9 mouse cellular contexts compared by ENCODE assay signal in the genomic region with DNA sequence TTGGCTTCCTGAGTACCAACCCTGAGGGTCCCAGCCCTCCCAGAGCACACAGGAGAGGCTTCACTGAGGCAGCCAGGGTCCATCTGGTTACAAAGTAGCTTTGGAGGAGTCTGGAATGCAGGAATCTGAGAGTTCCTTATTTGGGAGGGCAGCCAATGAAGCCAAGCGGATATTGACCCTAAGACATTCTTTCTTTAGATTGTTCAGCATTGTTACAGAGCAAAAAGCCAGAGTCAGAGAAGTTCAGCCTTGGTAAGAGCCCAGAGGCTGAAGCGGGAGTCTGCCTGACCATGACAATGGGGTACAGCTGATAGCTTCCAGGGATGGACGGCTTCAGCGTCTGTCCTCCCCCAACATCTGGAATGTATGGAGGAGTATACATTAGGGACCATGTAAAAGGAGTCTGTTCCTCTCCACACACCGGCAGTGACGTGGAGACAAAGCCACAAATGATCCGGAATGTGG. TPM values are rescaled to one million over a fixed set of nuclear protein-coding genes. Genes with fewer than 3 reads are reported as not detected.
DNase-seq lines count a peak whose midpoint lies in the region; ATAC-seq lines count a peak whose summit lies in the region.
"Had no signal": no experiment of that assay in that cellular context is flagged by ENCODE, and none has a peak within 500 bp of the region (broad histone marks: within the 10 kb centered on the region; RNA-seq: fewer than 3 reads in every experiment).

No protein-coding gene starts in this region.

- H3K36me3 ChIP-seq in embryonic facial prominence, embryonic 13.5 days = peaks cover 17% of the 10 kb centered on the region
- H3K36me3 ChIP-seq: midbrain, embryonic 12.5 days had no signal

- H3K4me3 ChIP-seq in embryonic facial prominence, embryonic 13.5 days = no peak overlapping the region
- H3K4me3 ChIP-seq: midbrain, embryonic 12.5 days had no signal

- 6% methylated on average over 7 of the region's 7 CpGs for WGBS in embryonic facial prominence, embryonic 13.5 days

- peak; percentile 91 for DNase-seq in heart, adult 11 months
- no peak for DNase-seq in heart, postnatal 25 days (ENCODE audit: low spot score)
- peak; percentile 39 for DNase-seq in kidney, adult 18-20 months
- DNase-seq in lung, postnatal 10 days = peak; percentile 41
- DNase-seq in spleen, postnatal 36 days (ENCODE audit: low spot score in 2 of 2) = no peak

- intact Hi-C loops in heart, postnatal 25 days (cut with DNase I) = no loop called here

- H3K27ac ChIP-seq in embryonic facial prominence, embryonic 13.5 days = peak overlapping the region; percentile 90
- H3K27ac ChIP-seq: midbrain, embryonic 12.5 days had no signal

- no peak overlapping the region for H3K9ac ChIP-seq in embryonic facial prominence, embryonic 13.5 days
- H3K9ac ChIP-seq: midbrain, embryonic 12.5 days had no signal

- 0 out of 2 replicates have a peak, but pooled peaks have one; percentile 24 for ATAC-seq in embryonic facial prominence, embryonic 13.5 days (ENCODE audit: insufficient number of reproducible peaks, insufficient read depth, low FRiP score, low TSS enrichment, low read depth)
- ATAC-seq in megakaryocyte-erythroid progenitor cell, adult 5-6 weeks (replicated peaks; ENCODE audit: low FRiP score, low TSS enrichment, poor library complexity, severe bottlenecking) = no peak
- ATAC-seq in megakaryocyte, adult 5-6 weeks (ENCODE audit: poor library complexity, severe bottlenecking) = no peak

- peaks cover 65% of the 10 kb centered on the region for H3K4me1 ChIP-seq in embryonic facial prominence, embryonic 13.5 days

- H3K27me3 ChIP-seq in embryonic facial prominence, embryonic 13.5 days = no peaks in the 10 kb centered on the region
- H3K27me3 ChIP-seq: midbrain, embryonic 12.5 days had no signal

- H3K4me2 ChIP-seq in embryonic facial prominence, embryonic 13.5 days = peak overlapping the region; percentile 38
- H3K4me2 ChIP-seq: midbrain, embryonic 12.5 days had no signal

- H3K9me3 ChIP-seq in embryonic facial prominence, embryonic 13.5 days = no peaks in the 10 kb centered on the region
- H3K9me3 ChIP-seq: midbrain, embryonic 12.5 days had no signal

RNA-seq across cellular contexts. Expression of a gene that starts 28.9 kb away (rescaled TPM):
- total RNA-seq in heart, postnatal 25 days (2021) = 10 to 100 TPM; 18.5 to 23.7 TPM
- polyA plus RNA-seq in embryonic facial prominence, embryonic 13.5 days (2015; fragmentation: Nextera tagmentation; extraction: Ambion mirVana) = 8.2 and 9.6 TPM in 2 replicates
- total RNA-seq in megakaryocyte-erythroid progenitor cell, adult 5-6 weeks (2014; fragmentation: Nextera tagmentation) = 1.2 TPM in 1 of 2 replicates, not detected in the other
- total RNA-seq in megakaryocyte-erythroid progenitor cell, adult 5-6 weeks (2017) = not detected in 2 replicates
- total RNA-seq in megakaryocyte, adult 5-6 weeks (2015) = not detected in 2 replicates
- total RNA-seq in megakaryocyte, adult 5-6 weeks (2017) = 0.89 TPM in 1 of 2 replicates, not detected in the other

RNA-seq across cellular contexts. Expression of a gene that starts 42.1 kb away (rescaled TPM):
- total RNA-seq in heart, postnatal 25 days (2021) = not detected
- 0.39 TPM in 1 of 2 replicates, not detected in the other for polyA plus RNA-seq in embryonic facial prominence, embryonic 13.5 days (2015; fragmentation: Nextera tagmentation; extraction: Ambion mirVana)
- total RNA-seq in megakaryocyte-erythroid progenitor cell, adult 5-6 weeks (2014; fragmentation: Nextera tagmentation) = not detected in 2 replicates
- not detected in 2 replicates for total RNA-seq in megakaryocyte-erythroid progenitor cell, adult 5-6 weeks (2017)
- total RNA-seq in megakaryocyte, adult 5-6 weeks (2015) = not detected in 2 replicates
- total RNA-seq in megakaryocyte, adult 5-6 weeks (2017) = not detected in 2 replicates

Comparison
In these comparisons a context has a peak if more than half of its experiments do, and no peak if none do; other contexts are left out.
1. DNase-seq: peak in heart, adult 11 months (single experiment), kidney, adult 18-20 months (single experiment) and lung, postnatal 10 days (single experiment); none in heart, postnatal 25 days (single experiment) and spleen, postnatal 36 days (0 of 2).
2. RNA of a gene that starts 28.9 kb away (total RNA-seq): 18.5 to 23.7 TPM in heart, postnatal 25 days; 1.2 TPM in megakaryocyte-erythroid progenitor cell, adult 5-6 weeks and 0.89 TPM in megakaryocyte, adult 5-6 weeks; every median in the first group is over 4 times any median in the second.